Mouse (Mus musculus) spleen, adult 2 months (tissue): ENCODE measurements around the gene Col6a1. TPM values are rescaled to one million over a fixed set of nuclear protein-coding genes. Genes with fewer than 3 reads are reported as not detected.

ENCODE experiments used
- DNase-seq, 2 experiments: peaks; one replicate each; pipeline versions ENCODE4 v3.0.0 to v3.0.0-alpha.2; 2012 to 2021; ENCODE audit warnings: low spot score in 2 of 2, low read depth in 1 of 2
- H3K27ac ChIP-seq: fragments of 200-500 bp; 2 replicates; pipeline ENCODE4 v1.5.1; 2012; ENCODE audit warnings: low read length, inconsistent platforms; ENCODE audit not compliant: insufficient read depth
- H3K27me3 ChIP-seq: fragments of 200-500 bp; 2 replicates; pipeline ENCODE4 v1.6.1; 2012; ENCODE audit warnings: mild to moderate bottlenecking, moderate library complexity, low read length, inconsistent platforms; ENCODE audit not compliant: control insufficient read depth, insufficient read depth
- H3K36me3 ChIP-seq: fragments of 200-500 bp; 2 replicates; pipeline ENCODE4 v1.6.1; 2012; ENCODE audit warnings: mild to moderate bottlenecking, low read length, inconsistent platforms; ENCODE audit not compliant: control insufficient read depth, insufficient read depth
- H3K4me1 ChIP-seq: fragments of 200-500 bp; 2 replicates; pipeline ENCODE4 v1.6.1; 2011; ENCODE audit warnings: inconsistent platforms; ENCODE audit not compliant: control insufficient read depth, insufficient read depth, insufficient read length
- H3K4me3 ChIP-seq: fragments of 200-500 bp; 2 replicates; pipeline ENCODE4 v1.5.1; 2011; ENCODE audit warnings: mild to moderate bottlenecking, inconsistent platforms; ENCODE audit not compliant: insufficient read depth, insufficient read length; ENCODE audit errors: extremely low read depth
- CTCF ChIP-seq: fragments of 200-500 bp; IDR thresholded peaks from 2 replicates; pipeline ENCODE4 v1.5.1; 2011; ENCODE audit warnings: mild to moderate bottlenecking, inconsistent platforms; ENCODE audit not compliant: insufficient read depth, insufficient read length, insufficient replicate concordance; ENCODE audit errors: extremely low read depth
- POLR2A ChIP-seq: fragments of 200-500 bp; IDR thresholded peaks from 2 replicates; pipeline ENCODE4 v1.6.1; 2011; ENCODE audit warnings: low read depth, low read length, inconsistent platforms
- WGBS: fragments of 180-500 bp; shearing (Covaris S2); methylation state at CpG from one replicate; pipeline ENCODE4 v1.1.7; 2018; 5-methylcytosine and 5-hydroxymethylcytosine counted together
- polyA plus RNA-seq: library from polyadenylated mRNA; depleted of rRNA; stranded (reverse); fragments of >200 nt; gene quantifications from 2 replicates; pipeline ENCODE4 v1.2.3, GENCODE M21; 2012

Col6a1 gene
- polyA plus RNA-seq, 1 experiment: 14.3 TPM

- 37% methylated on average over 5 of the region's 5 CpGs for WGBS
- no peak overlapping the region for H3K4me3 ChIP-seq
- TF ChIP-seq POLR2A (no peak), CTCF (no peak)
- no peaks in the 10 kb centered on the region for H3K36me3 ChIP-seq
- no peak for DNase-seq
- no peak overlapping the region for H3K27ac ChIP-seq
- no peaks in the 10 kb centered on the region for H3K27me3 ChIP-seq
- no peaks in the 10 kb centered on the region for H3K4me1 ChIP-seq
Measured at GRCm38 (mm10) chr10:76724231-76724736, 1.7 kb downstream of the Col6a1 start.

GRCm38 (mm10) chr10:76722751-76723450, 3.1 kb downstream of the Col6a1 start:
- 86% methylated on average over 18 of the region's 18 CpGs for WGBS
- H3K27ac ChIP-seq: no peak overlapping the region
- no peak for DNase-seq
- no peak for TF ChIP-seq POLR2A
- no peak for TF ChIP-seq CTCF
- no peaks in the 10 kb centered on the region for H3K27me3 ChIP-seq
- H3K4me3 ChIP-seq: no peak overlapping the region
- no peaks in the 10 kb centered on the region for H3K4me1 ChIP-seq
- H3K36me3 ChIP-seq: no peaks in the 10 kb centered on the region

- H3K36me3 ChIP-seq: no peaks in the 10 kb centered on the region
- H3K27me3 ChIP-seq: no peaks in the 10 kb centered on the region
- H3K4me3 ChIP-seq: no peak overlapping the region
- no peak for DNase-seq
- 91% methylated on average over 6 of the region's 6 CpGs for WGBS
- no peak overlapping the region for H3K27ac ChIP-seq
- no peaks in the 10 kb centered on the region for H3K4me1 ChIP-seq
- TF ChIP-seq POLR2A (no peak), CTCF (no peak)
Measured at GRCm38 (mm10) chr10:76721746-76722145, 4.2 kb downstream of the Col6a1 start.

GRCm38 (mm10) chr10:76721216-76721615, 4.8 kb downstream of the Col6a1 start:
- no peak for TF ChIP-seq POLR2A
- TF ChIP-seq CTCF: no peak
- H3K27ac ChIP-seq: no peak overlapping the region
- no peaks in the 10 kb centered on the region for H3K27me3 ChIP-seq
- 83% methylated on average over 11 of the region's 11 CpGs for WGBS
- no peak for DNase-seq
- no peaks in the 10 kb centered on the region for H3K36me3 ChIP-seq
- no peak overlapping the region for H3K4me3 ChIP-seq
- no peaks in the 10 kb centered on the region for H3K4me1 ChIP-seq

- DNase-seq: no peak
- TF ChIP-seq CTCF (no peak), POLR2A (no peak)
- 84% methylated on average over 4 of the region's 4 CpGs for WGBS
Measured at GRCm38 (mm10) chr10:76717631-76718030, 8.3 kb downstream of the Col6a1 start.

GRCm38 (mm10) chr10:76717026-76717425, 8.9 kb downstream of the Col6a1 start:
- TF ChIP-seq POLR2A (no peak), CTCF (no peak)
- H3K27me3 ChIP-seq: no peaks in the 10 kb centered on the region
- no peak for DNase-seq
- H3K27ac ChIP-seq: no peak overlapping the region
- no peak overlapping the region for H3K4me3 ChIP-seq
- no peaks in the 10 kb centered on the region for H3K36me3 ChIP-seq
- WGBS: 90% methylated on average over 7 of the region's 7 CpGs
- H3K4me1 ChIP-seq: no peaks in the 10 kb centered on the region

More at GRCm38 (mm10) chr10:76717631-76718030, 8.3 kb downstream of the Col6a1 start:
- no peak overlapping the region for H3K27ac ChIP-seq
- no peaks in the 10 kb centered on the region for H3K36me3 ChIP-seq
- H3K27me3 ChIP-seq: no peaks in the 10 kb centered on the region
- no peak overlapping the region for H3K4me3 ChIP-seq
- H3K4me1 ChIP-seq: no peaks in the 10 kb centered on the region

- Histone ChIP-seq H3K27ac (no peak overlapping the region), H3K4me3 (no peak overlapping the region), H3K27me3 (no peaks in the 10 kb centered on the region), H3K36me3 (no peaks in the 10 kb centered on the region), H3K4me1 (no peaks in the 10 kb centered on the region)
- no peak for DNase-seq
- WGBS: 81% methylated on average over 7 of the region's 7 CpGs
- TF ChIP-seq POLR2A (no peak), CTCF (no peak)
Measured at GRCm38 (mm10) chr10:76714303-76714702, 11.7 kb downstream of the Col6a1 start.
